Mouse (Mus musculus) midbrain, embryonic 16.5 days (tissue): ENCODE results near the gene Col27a1. TPM values are rescaled to one million over a fixed set of nuclear protein-coding genes. Genes with fewer than 3 reads are reported as not detected.
A peak's percentile ranks its signal among the peaks of the same experiment; 100 is the strongest.

ENCODE experiments used
- ATAC-seq: fragments of 200-750 bp; cut with Nextera tagmentation; 2 replicates; pipeline ENCODE4 v1.8.0; 2017; ENCODE audit warnings: moderate TSS enrichment
- H3K27ac ChIP-seq: fragments of 300-500 bp; sonication (generic); 2 replicates; pipeline ENCODE4 v1.5.1; 2014; ENCODE audit warnings: mild to moderate bottlenecking, low read length, mixed read lengths
- H3K27me3 ChIP-seq: fragments of 300-500 bp; sonication (generic); 2 replicates; pipeline ENCODE4 v1.6.1; 2014; ENCODE audit warnings: low read depth, low read length, mixed read lengths; ENCODE audit not compliant: control insufficient read depth, insufficient read depth
- H3K36me3 ChIP-seq: fragments of 300-500 bp; sonication (generic); 2 replicates; pipeline ENCODE4 v1.6.1; 2014; ENCODE audit warnings: mild to moderate bottlenecking, low read length, moderate library complexity, mixed read lengths; ENCODE audit not compliant: control insufficient read depth, insufficient read depth
- H3K4me1 ChIP-seq: fragments of 300-500 bp; sonication (generic); 2 replicates; pipeline ENCODE4 v1.6.1; 2014; ENCODE audit warnings: mild to moderate bottlenecking, low read length, mixed read lengths; ENCODE audit not compliant: control insufficient read depth, insufficient read depth
- H3K4me2 ChIP-seq: fragments of 300-500 bp; sonication (generic); 2 replicates; pipeline ENCODE4 v1.6.1; 2014; ENCODE audit warnings: mild to moderate bottlenecking, low read length, mixed read lengths
- H3K4me3 ChIP-seq: fragments of 300-500 bp; sonication (generic); 2 replicates; pipeline ENCODE4 v1.5.1; 2014; ENCODE audit warnings: low read depth, mild to moderate bottlenecking, low read length, moderate library complexity, mixed read lengths
- H3K9ac ChIP-seq: fragments of 300-500 bp; sonication (generic); 2 replicates; pipeline ENCODE4 v1.6.1; 2014; ENCODE audit warnings: low read depth, low read length, mixed read lengths
- H3K9me3 ChIP-seq: fragments of 300-500 bp; sonication (generic); replicated peaks from 2 replicates; pipeline ENCODE4 v1.6.1; 2014; ENCODE audit warnings: mild to moderate bottlenecking, low read length, mixed read lengths; ENCODE audit not compliant: control insufficient read depth, poor library complexity, severe bottlenecking
- WGBS: fragments of 180-500 bp; shearing (Covaris S2); extraction: QIAGEN DNeasy Blood & Tissue Kit; methylation state at CpG from one replicate; pipeline ENCODE4 v1.1.7; 2014; 5-methylcytosine and 5-hydroxymethylcytosine counted together
- microRNA counts: library from miRNA; unstranded; fragments of <30 nt; microRNA quantifications from one replicate; lab custom pipeline; 2016
- microRNA-seq: library from miRNA; unstranded; fragments of <30 nt; microRNA quantifications from one replicate; pipeline ENCODE4, GENCODE M21; 2017
- polyA plus RNA-seq: library from polyadenylated mRNA; unstranded; fragments of >200 nt; fragmentation: Nextera tagmentation; extraction: Ambion mirVana; gene quantifications from 2 replicates; pipeline ENCODE4 v1.2.1, GENCODE M21; 2015

The Col27a1 gene
- polyA plus RNA-seq, 1 experiment from 2014 or later, result 1.6 TPM

GRCm38 (mm10) chr4:63375367-63375766 is 161.6 kb downstream of the Col27a1 start:
- 59% methylated on average over 1 of the region's 1 CpGs for WGBS
- H3K4me1 ChIP-seq, result no peaks in the 10 kb centered on the region; the same call in 1 of the 2 replicates
- H3K4me3 ChIP-seq, result no peak overlapping the region
- no peaks in the 10 kb centered on the region; the same call in 1 of the 2 replicates for H3K36me3 ChIP-seq
- H3K27me3 ChIP-seq, result no peaks in the 10 kb centered on the region
- H3K9ac ChIP-seq, result no peak overlapping the region
- H3K4me2 ChIP-seq, result no peak overlapping the region
- H3K27ac ChIP-seq, result no peak overlapping the region
- ATAC-seq, result peak; percentile 27
- no peaks in the 10 kb centered on the region for H3K9me3 ChIP-seq

GRCm38 (mm10) chr4:63377483-63377882 is 163.7 kb downstream of the Col27a1 start:
- Histone ChIP-seq H3K4me1 (no peaks in the 10 kb centered on the region; the same call in 1 of the 2 replicates), H3K4me2 (no peak overlapping the region), H3K9me3 (no peaks in the 10 kb centered on the region), H3K36me3 (no peaks in the 10 kb centered on the region; the same call in 1 of the 2 replicates), H3K9ac (no peak overlapping the region), H3K27me3 (no peaks in the 10 kb centered on the region), H3K4me3 (no peak overlapping the region), H3K27ac (no peak overlapping the region)
- WGBS, result 70% methylated on average over 7 of the region's 7 CpGs
- ATAC-seq, result no peak

DNA sequence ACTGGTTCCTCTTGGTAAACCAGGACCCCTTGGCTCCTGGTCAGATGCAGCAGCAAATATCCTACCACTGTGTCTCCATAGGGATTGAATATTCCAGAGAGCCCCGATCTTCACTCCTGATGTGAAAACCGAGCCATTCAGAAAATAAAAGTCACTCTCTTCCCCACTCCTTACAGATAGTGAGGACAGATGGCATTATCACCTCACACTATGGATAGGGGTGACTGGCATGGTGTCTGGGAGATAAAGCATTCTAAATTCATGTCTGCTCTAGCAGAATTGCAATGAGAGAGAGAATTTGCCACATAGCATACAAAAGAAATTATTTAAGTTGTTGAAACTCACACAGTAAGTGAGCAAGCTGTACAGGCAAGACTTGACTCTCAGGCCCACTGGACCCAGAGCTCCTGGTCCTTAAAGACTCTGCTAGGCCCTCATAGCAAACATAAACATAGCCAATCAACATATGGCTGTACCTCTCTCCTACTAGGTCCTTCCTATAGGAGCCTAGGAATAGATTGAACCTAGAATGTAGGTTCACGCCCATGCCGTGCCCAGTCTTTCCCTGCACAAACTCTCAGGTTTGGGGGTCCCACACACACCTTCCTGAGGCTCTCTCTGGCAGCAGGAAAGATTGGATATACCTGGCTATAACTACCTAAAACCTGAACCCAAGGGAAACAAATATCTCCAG is 169.0 kb downstream of the Col27a1 start:
- H3K27ac ChIP-seq, result no peak overlapping the region
- no peaks in the 10 kb centered on the region for H3K27me3 ChIP-seq
- H3K9ac ChIP-seq, result no peak overlapping the region
- H3K36me3 ChIP-seq, result no peaks in the 10 kb centered on the region; the same call in 1 of the 2 replicates
- ATAC-seq, result no peak
- no peak overlapping the region for H3K4me2 ChIP-seq
- no peak overlapping the region for H3K4me3 ChIP-seq
- no peaks in the 10 kb centered on the region for H3K4me1 ChIP-seq
- no peaks in the 10 kb centered on the region for H3K9me3 ChIP-seq
- WGBS, result 94% methylated on average over 4 of the region's 4 CpGs

- 89% methylated on average over 12 of the region's 12 CpGs for WGBS
- no peak overlapping the region for H3K4me3 ChIP-seq
- no peaks in the 10 kb centered on the region; the same call in 1 of the 2 replicates for H3K36me3 ChIP-seq
- H3K4me2 ChIP-seq, result no peak overlapping the region
- H3K9ac ChIP-seq, result no peak overlapping the region
- H3K9me3 ChIP-seq, result no peaks in the 10 kb centered on the region
- no peak overlapping the region for H3K27ac ChIP-seq
- ATAC-seq, result no peak
- H3K4me1 ChIP-seq, result no peaks in the 10 kb centered on the region; the same call in 1 of the 2 replicates
- no peaks in the 10 kb centered on the region for H3K27me3 ChIP-seq
These were observed 169.7 kb downstream of the Col27a1 start for GRCm38 (mm10) chr4:63383474-63383873.

GRCm38 (mm10) chr4:63384262-63384661 is 170.5 kb downstream of the Col27a1 start:
- ATAC-seq, result no peak
- H3K4me3 ChIP-seq, result no peak overlapping the region
- H3K27ac ChIP-seq, result no peak overlapping the region
- 92% methylated on average over 4 of the region's 4 CpGs for WGBS
- no peaks in the 10 kb centered on the region; the same call in 1 of the 2 replicates for H3K36me3 ChIP-seq
- H3K9ac ChIP-seq, result no peak overlapping the region
- H3K9me3 ChIP-seq, result no peaks in the 10 kb centered on the region
- peaks cover 4% of the 10 kb centered on the region; the same call in 1 of the 2 replicates for H3K4me1 ChIP-seq
- no peak overlapping the region for H3K4me2 ChIP-seq
- no peaks in the 10 kb centered on the region for H3K27me3 ChIP-seq

MicroRNAs encoded within 50 kb of the gene (microRNA counts, 519-probe panel; counts per million panel counts)
- microRNA mmu-miR-455 (lab: Ali Mortazavi, UCI), result 1,929 counts per million, percentile 44 among the panel's probes with 10 or more counts

Small RNAs within 50 kb of the gene (microRNA-seq; reads per million reads assigned to microRNA genes)
- gene Mir455, result 305 reads per million, percentile 66 among the genes with 10 or more reads in this experiment

Other genes starting within 250 kb of the Col27a1 start
- gene Zfp618, start 248.4 kb upstream of the Col27a1 start, polyA plus RNA-seq, result 29.6 and 34.9 TPM in 2 replicates
- not detected in 2 replicates for gene Ambp, start 59.2 kb upstream of the Col27a1 start, polyA plus RNA-seq
- 0.06 and 0.09 TPM in 2 replicates for gene Kif12, start 41.9 kb upstream of the Col27a1 start, polyA plus RNA-seq
- not detected in 2 replicates for gene Orm1, start 130.6 kb downstream of the Col27a1 start, polyA plus RNA-seq
- gene Orm3, start 142.2 kb downstream of the Col27a1 start, polyA plus RNA-seq, result not detected in 2 replicates
- gene Orm2, start 148.4 kb downstream of the Col27a1 start, polyA plus RNA-seq, result not detected in 2 replicates
- gene Akna, start 189.3 kb downstream of the Col27a1 start, polyA plus RNA-seq, result 5.3 and 6.0 TPM in 2 replicates